Mouse (Mus musculus): Measurements from ENCODE around the gene Rab11fip2.

Gene Rab11fip2

DNA sequence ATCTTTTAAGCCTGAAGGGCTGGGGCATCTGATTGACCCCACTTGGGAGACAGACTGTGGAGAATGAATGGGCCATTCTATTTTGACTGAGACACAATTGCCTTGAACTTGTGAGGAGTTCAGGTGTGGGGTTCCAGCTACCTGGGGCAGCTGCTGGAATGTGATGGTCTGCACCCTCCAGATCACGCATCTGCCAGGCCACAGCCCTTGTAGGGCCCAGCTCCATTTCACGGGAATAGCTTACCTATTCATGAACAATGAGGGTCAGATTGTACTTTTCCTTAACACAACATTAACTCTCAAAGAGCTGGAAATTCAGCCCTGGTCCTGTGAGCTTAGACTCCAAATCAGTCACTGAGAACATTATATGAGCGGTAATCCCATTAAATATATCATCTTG lies 82.7 kb downstream of the Rab11fip2 start:
- no peak for DNase-seq (ENCODE audit: low read depth, low spot score)

GRCm38 (mm10) chr19:59853061-59853460 lies 90.4 kb downstream of the Rab11fip2 start:
- DNase-seq (ENCODE audit: low read depth, low spot score): no peak
